Mouse (Mus musculus): ENCODE results near the gene Hist1h4d.
"Not testable (repeated sequence)": the region's sequence is repeated elsewhere in the genome, so short reads cannot be mapped to it uniquely, and the experiment has no call there.

GRCm38 (mm10) chr13:23561883-23562659, 19.3 kb upstream of the Hist1h4d start, which contains the start of gene Hist1h3e:
- not testable (repeated sequence) for TF ChIP-seq CTCF (IDR thresholded peaks at IDR 0.05; ENCODE audit: control insufficient read depth, insufficient read depth, insufficient read length); MAX (IDR thresholded peaks at IDR 0.05); MYOG (IDR thresholded peaks at IDR 0.05; ENCODE audit: control insufficient read depth, extremely low read depth, insufficient read length); USF1 (IDR thresholded peaks at IDR 0.05; ENCODE audit: low read depth); MYOD1 (IDR thresholded peaks at IDR 0.05; ENCODE audit: control insufficient read depth, insufficient read length, low read depth)

All from C2C12 (cell line).